Mouse (Mus musculus): ENCODE measurements around the gene Nmnat1.

DNA sequence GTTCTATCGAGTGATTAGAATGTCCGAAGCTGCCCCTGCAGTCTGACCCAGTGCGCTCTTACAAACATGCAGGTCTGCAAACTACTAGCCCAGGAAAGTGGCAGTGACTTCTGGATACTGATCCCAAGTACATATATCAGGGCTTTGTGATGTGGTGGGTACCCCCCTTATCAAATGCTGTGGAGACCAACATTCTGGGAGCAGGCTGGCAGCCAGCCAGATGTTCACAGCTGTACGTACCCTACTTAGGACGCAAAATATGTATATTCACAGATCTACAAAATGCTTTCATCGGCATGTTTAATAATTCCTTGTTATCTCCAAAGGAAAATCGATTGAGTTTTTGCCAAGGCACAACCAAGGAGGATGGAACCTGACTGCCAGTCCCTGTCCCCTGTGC is 27.1 kb upstream of the Nmnat1 start:
- TF ChIP-seq CTCF (IDR thresholded peaks at IDR 0.05 in 2 of 3, conservative IDR thresholded peaks at IDR 0.05 in 1 of 3; ENCODE audit: control insufficient read depth in 1 of 3, insufficient read depth in 1 of 3, low read depth in 2 of 3, low read length in 3 of 3, poor library complexity in 1 of 3, severe bottlenecking in 1 of 3) (no peak), HCFC1 (IDR thresholded peaks at IDR 0.05; ENCODE audit: low read depth, low read length) (no peak), EP300 (IDR thresholded peaks at IDR 0.05; ENCODE audit: low read depth in 1 of 2, low read length in 2 of 2) (no peak), USF2 (IDR thresholded peaks at IDR 0.05; ENCODE audit: borderline replicate concordance in 1 of 2, insufficient read depth in 1 of 2, low read depth in 1 of 2, low read length in 2 of 2) (no peak), MAX (IDR thresholded peaks at IDR 0.05; ENCODE audit: low read length) (no peak), TCF12 (IDR thresholded peaks at IDR 0.05; ENCODE audit: low read depth, low read length) (no peak), POLR2A (IDR thresholded peaks at IDR 0.05; ENCODE audit: control insufficient read depth in 1 of 2, insufficient read depth in 1 of 2, low read depth in 1 of 2, low read length in 2 of 2, poor library complexity in 1 of 2) (no peak), SIN3A (IDR thresholded peaks at IDR 0.05; ENCODE audit: low read length) (no peak), TBP (IDR thresholded peaks at IDR 0.05; ENCODE audit: low read depth, low read length) (no peak), NELFE (IDR thresholded peaks at IDR 0.05; ENCODE audit: low read depth, low read length) (no peak), ZNF384 (IDR thresholded peaks at IDR 0.05; ENCODE audit: low read depth, low read length) (no peak), E2F4 (IDR thresholded peaks at IDR 0.05; ENCODE audit: borderline replicate concordance, low read depth, low read length) (no peak), ZC3H11A (IDR thresholded peaks at IDR 0.05; ENCODE audit: low read depth, low read length) (no peak)

Measured in MEL (cell line).